Mouse (Mus musculus) cerebellum, adult 18-20 months (tissue): Measurements from ENCODE around the gene Adgrl4.

ENCODE experiments used
- DNase-seq, 2 experiments: peaks; one replicate each; pipeline ENCODE4 v3.0.0; 2021

The Adgrl4 gene

GRCm38 (mm10) chr3:151437693-151438092 lies at the start of gene Adgrl4:
TSS of gene Adgrl4 (plus strand) at chr3:151437887.
- DNase-seq = peak in 1 of 2 experiments; percentile 5

GRCm38 (mm10) chr3:151390912-151391311 lies 46.8 kb upstream of the Adgrl4 start:
- DNase-seq = no peak

GRCm38 (mm10) chr3:151392891-151393290 lies 44.8 kb upstream of the Adgrl4 start:
- no peak for DNase-seq

GRCm38 (mm10) chr3:151393330-151393729 lies 44.4 kb upstream of the Adgrl4 start:
- no peak for DNase-seq

GRCm38 (mm10) chr3:151399270-151399669 lies 38.4 kb upstream of the Adgrl4 start:
- DNase-seq = no peak

GRCm38 (mm10) chr3:151411031-151411430 lies 26.7 kb upstream of the Adgrl4 start:
- no peak for DNase-seq

- no peak for DNase-seq
Measured at GRCm38 (mm10) chr3:151411488-151411887, 26.2 kb upstream of the Adgrl4 start.

GRCm38 (mm10) chr3:151416931-151417330 lies 20.8 kb upstream of the Adgrl4 start:
- DNase-seq = no peak

GRCm38 (mm10) chr3:151417688-151418572 lies 19.8 kb upstream of the Adgrl4 start:
- no peak for DNase-seq

- DNase-seq = no peak
Measured at GRCm38 (mm10) chr3:151424326-151425207, 13.1 kb upstream of the Adgrl4 start.

- no peak for DNase-seq
Measured at GRCm38 (mm10) chr3:151430106-151430505, 7.6 kb upstream of the Adgrl4 start.

- DNase-seq = no peak
Measured at GRCm38 (mm10) chr3:151431507-151431906, 6.2 kb upstream of the Adgrl4 start.

- DNase-seq = no peak
Measured at GRCm38 (mm10) chr3:151438364-151438763, 677 bp downstream of the Adgrl4 start.

- DNase-seq = no peak
Measured at GRCm38 (mm10) chr3:151439976-151440375, 2.3 kb downstream of the Adgrl4 start.

GRCm38 (mm10) chr3:151442026-151442425 lies 4.3 kb downstream of the Adgrl4 start:
- DNase-seq = no peak

GRCm38 (mm10) chr3:151443486-151443885 lies 5.8 kb downstream of the Adgrl4 start:
- no peak for DNase-seq

GRCm38 (mm10) chr3:151444284-151444683 lies 6.6 kb downstream of the Adgrl4 start:
- DNase-seq = no peak

GRCm38 (mm10) chr3:151445936-151446335 lies 8.2 kb downstream of the Adgrl4 start:
- peak in 1 of 2 experiments; percentile 7 for DNase-seq

- DNase-seq = no peak
Measured at GRCm38 (mm10) chr3:151454985-151455701, 17.5 kb downstream of the Adgrl4 start.

GRCm38 (mm10) chr3:151459430-151460190 lies 21.9 kb downstream of the Adgrl4 start:
- no peak for DNase-seq

- no peak for DNase-seq
Measured at GRCm38 (mm10) chr3:151465215-151465614, 27.5 kb downstream of the Adgrl4 start.

GRCm38 (mm10) chr3:151488853-151489252 lies 51.2 kb downstream of the Adgrl4 start:
- DNase-seq = no peak
